Mouse (Mus musculus) cortical plate, adult 2 months (tissue): ENCODE data around the gene Mamdc2. TPM values are rescaled to one million over a fixed set of nuclear protein-coding genes. Genes with fewer than 3 reads are reported as not detected.
"Not testable (repeated sequence)": the region's sequence is repeated elsewhere in the genome, so short reads cannot be mapped to it uniquely, and the experiment has no call there.

Source experiments
- H3K27ac ChIP-seq: fragments of 200-500 bp; 2 replicates; pipeline ENCODE4 v1.5.1; 2012; ENCODE audit warnings: low read length, control low read depth, inconsistent platforms; ENCODE audit not compliant: insufficient read depth
- H3K4me1 ChIP-seq: fragments of 200-500 bp; 2 replicates; pipeline ENCODE4 v1.6.1; 2011; ENCODE audit warnings: low read length; ENCODE audit not compliant: control insufficient read depth, insufficient read depth
- H3K4me3 ChIP-seq: fragments of 200-500 bp; 2 replicates; pipeline ENCODE4 v1.5.1; 2011; ENCODE audit warnings: mild to moderate bottlenecking, low read length, control low read depth; ENCODE audit not compliant: insufficient read depth
- CTCF ChIP-seq: fragments of 200-500 bp; IDR thresholded peaks from 2 replicates; pipeline ENCODE4 v1.5.1; 2011; ENCODE audit warnings: mild to moderate bottlenecking, control low read depth, low read length; ENCODE audit not compliant: insufficient read depth; ENCODE audit errors: extremely low read depth
- POLR2A ChIP-seq: fragments of 200-500 bp; IDR thresholded peaks from 2 replicates; pipeline ENCODE4 v1.6.1; 2011; ENCODE audit warnings: mild to moderate bottlenecking, low read length, control low read depth; ENCODE audit not compliant: insufficient read depth; ENCODE audit errors: extremely low read depth
- polyA plus RNA-seq: library from polyadenylated mRNA; depleted of rRNA; stranded (reverse); fragments of >200 nt; gene quantifications from 2 replicates; pipeline ENCODE4 v1.2.3, GENCODE M21; 2012; rRNA removed

The Mamdc2 gene
- polyA plus RNA-seq: 0.89 and 0.92 TPM in 2 replicates

- Histone ChIP-seq H3K27ac (no peak within 1 kb of the TSS), H3K4me1 (no peaks in the 10 kb centered on the region), H3K4me3 (peak within 1 kb of the TSS; percentile 22)
- TF ChIP-seq CTCF: no peak
- TF ChIP-seq POLR2A: no peak
These were observed at the start of gene Mamdc2 for GRCm38 (mm10) chr19:23447988-23448497. Mamdc2 (minus strand) TSS chr19:23448442.

DNA sequence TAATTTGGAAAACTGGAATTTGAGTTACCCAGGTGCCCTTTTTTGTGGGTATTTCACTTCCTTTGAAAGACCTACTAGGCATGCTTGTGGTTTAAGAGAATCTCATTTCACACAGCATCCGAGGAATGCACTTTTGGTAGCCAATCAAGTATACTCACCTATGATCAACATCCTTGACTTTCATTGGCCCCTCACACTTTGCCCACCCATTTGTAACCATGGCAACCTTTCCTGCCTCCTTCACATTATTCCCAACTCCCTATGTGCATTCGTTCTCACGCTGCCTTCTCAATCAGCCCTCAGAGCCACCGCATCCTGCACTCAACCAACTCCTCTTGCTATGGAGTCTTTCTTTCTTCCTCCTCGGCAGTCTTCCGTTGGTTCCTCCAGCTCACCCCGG lies 49.8 kb upstream of the Mamdc2 start:
- no peak overlapping the region for H3K4me3 ChIP-seq
- TF ChIP-seq CTCF (no peak), POLR2A (no peak)
- no peak overlapping the region for H3K27ac ChIP-seq
- H3K4me1 ChIP-seq: no peaks in the 10 kb centered on the region

DNA sequence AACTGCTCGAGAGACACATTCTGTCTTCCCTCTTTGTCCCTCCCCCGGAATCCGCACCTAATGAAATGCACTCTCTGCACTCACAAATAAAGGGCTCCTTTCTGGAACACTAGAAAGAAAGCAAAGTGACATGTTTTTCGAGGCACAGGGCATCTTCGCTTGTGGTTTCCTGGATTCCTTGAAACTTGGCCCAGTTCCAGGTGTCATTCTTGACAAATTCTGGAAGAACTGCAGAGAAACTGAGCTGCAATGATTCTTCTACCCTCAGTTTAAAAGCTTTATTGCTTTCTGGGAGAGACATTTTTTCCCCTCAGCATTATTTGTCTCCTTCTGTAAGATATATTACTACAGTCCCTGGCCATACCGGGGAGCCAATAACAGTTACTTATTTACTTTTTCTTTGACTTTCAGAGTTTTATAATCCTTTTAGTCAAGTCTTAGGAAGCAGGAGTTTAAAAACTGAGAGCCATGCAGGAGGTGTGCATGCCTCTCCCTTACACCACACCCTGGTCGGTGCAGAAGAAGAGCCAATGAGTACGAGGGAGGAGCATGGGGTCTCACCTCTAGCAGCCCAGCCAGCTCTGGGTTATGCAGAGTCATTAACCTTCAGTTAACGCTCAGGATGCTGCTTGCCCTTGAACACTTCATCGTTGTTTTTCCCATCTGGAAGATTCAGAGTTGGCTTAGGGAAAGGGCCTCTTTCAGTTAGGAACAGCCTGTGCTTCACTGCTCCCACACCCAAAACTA lies 49.1 kb upstream of the Mamdc2 start:
- Histone ChIP-seq H3K4me1 (no peaks in the 10 kb centered on the region), H3K27ac (no peak overlapping the region), H3K4me3 (no peak overlapping the region)
- TF ChIP-seq CTCF (no peak), POLR2A (no peak)

- TF ChIP-seq CTCF: no peak
- TF ChIP-seq POLR2A: no peak
- Histone ChIP-seq H3K27ac (no peak overlapping the region), H3K4me1 (no peaks in the 10 kb centered on the region), H3K4me3 (no peak overlapping the region)
These were observed 48.3 kb upstream of the Mamdc2 start for GRCm38 (mm10) chr19:23496536-23496935.

DNA sequence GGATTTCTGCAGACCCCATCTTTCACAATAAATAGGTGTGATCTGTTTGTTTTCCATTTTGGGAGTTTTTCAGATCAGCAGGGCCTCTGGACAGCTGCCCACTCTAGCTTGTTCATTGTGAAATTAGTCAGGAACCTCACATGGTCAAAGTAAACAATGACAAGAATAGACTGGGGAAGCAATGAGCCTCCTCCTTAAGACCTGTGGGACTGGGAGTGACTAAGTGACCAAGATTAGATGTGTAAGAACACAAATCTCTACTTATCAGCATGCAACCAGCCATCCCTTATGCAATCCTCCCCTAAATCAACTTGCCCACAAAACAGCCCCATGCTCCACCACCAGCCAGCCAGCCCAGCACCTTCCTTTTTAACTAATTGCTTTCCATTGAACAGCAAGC lies 44.4 kb upstream of the Mamdc2 start:
- no peak overlapping the region for H3K4me3 ChIP-seq
- no peak for TF ChIP-seq POLR2A
- no peak for TF ChIP-seq CTCF
- no peaks in the 10 kb centered on the region for H3K4me1 ChIP-seq
- no peak overlapping the region for H3K27ac ChIP-seq

DNA sequence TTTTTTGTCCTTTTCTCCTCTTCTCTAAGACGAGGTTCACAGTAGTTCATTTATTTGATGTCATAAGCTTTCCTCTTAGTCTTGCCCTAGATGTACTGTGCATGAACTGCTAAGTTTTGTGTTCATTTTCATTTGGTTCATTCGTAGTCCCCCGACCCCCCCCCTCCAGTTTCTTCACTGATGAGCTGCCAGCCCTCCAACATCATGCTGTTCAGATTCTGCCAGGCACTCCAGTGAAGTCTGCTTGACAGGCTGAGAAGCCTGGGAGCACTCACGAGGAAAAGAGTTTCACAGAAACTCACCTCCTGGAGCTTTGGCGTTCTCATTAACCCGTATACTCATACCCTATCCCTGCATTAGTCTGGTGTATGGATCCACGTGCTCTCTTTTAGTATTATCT lies 42.5 kb upstream of the Mamdc2 start:
- not testable (repeated sequence) for H3K4me3 ChIP-seq, H3K4me1 ChIP-seq, H3K27ac ChIP-seq

- TF ChIP-seq CTCF (no peak), POLR2A (no peak)
- Histone ChIP-seq H3K27ac (no peak overlapping the region), H3K4me1 (no peaks in the 10 kb centered on the region), H3K4me3 (no peak overlapping the region)
These were observed 41.5 kb upstream of the Mamdc2 start for GRCm38 (mm10) chr19:23489780-23490179.

DNA sequence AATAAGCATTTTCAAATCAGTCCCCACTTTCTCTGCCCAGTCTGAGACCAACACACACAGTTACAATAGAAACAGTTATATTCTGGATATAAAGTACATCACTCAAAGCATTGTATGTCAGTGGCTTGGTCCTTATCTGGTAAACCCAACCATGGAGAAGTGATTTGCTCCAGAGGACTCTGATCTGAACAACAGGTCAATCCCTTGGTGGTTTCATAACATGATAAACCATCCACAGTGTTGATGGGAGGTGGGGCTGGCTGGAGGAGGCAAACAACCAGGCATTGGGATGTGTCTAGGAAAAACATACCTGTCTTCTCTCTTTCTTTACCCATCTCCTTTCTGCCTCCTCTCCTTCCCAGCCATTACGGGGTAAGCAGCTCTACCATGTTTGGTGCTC lies 39.2 kb upstream of the Mamdc2 start:
- H3K27ac ChIP-seq: no peak overlapping the region
- no peak overlapping the region for H3K4me3 ChIP-seq
- H3K4me1 ChIP-seq: no peaks in the 10 kb centered on the region
- TF ChIP-seq CTCF: no peak

DNA sequence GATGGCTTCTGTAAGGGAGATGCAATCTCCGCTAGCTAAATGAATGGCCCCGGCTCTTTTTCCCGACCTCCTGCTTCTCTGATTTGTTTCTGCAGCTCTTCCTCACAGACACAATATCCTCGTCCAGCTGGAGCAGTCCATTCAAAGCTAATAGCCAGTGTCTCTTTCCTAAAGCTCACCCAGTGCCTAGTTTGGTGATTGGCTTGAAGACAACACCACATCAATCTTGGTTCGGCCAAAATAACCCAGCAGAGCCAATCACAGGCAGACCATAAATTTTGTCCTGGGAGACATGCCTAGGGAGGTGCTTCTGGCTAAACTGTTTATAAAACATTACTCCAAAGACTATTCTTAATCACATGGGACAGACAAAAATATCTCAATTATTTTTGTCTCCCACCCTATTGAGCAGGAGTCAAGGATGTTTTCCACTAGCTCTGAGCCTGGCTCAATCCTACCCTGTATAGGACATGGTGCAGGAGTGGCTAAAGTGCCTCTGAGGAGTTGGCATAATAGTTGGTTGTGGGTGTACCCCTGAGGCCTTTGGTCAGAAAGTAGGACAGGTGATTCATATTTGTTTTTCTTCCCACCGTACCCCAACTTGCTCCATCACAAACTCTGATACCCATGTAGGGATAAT lies 38.5 kb upstream of the Mamdc2 start:
- Histone ChIP-seq H3K4me1 (no peaks in the 10 kb centered on the region), H3K4me3 (no peak overlapping the region), H3K27ac (no peak overlapping the region)
- no peak for TF ChIP-seq CTCF
- TF ChIP-seq POLR2A: no peak

GRCm38 (mm10) chr19:23485940-23486600 lies 37.8 kb upstream of the Mamdc2 start:
- Histone ChIP-seq H3K4me3 (no peak overlapping the region), H3K4me1 (no peaks in the 10 kb centered on the region), H3K27ac (no peak overlapping the region)
- TF ChIP-seq CTCF (no peak), POLR2A (no peak)

DNA sequence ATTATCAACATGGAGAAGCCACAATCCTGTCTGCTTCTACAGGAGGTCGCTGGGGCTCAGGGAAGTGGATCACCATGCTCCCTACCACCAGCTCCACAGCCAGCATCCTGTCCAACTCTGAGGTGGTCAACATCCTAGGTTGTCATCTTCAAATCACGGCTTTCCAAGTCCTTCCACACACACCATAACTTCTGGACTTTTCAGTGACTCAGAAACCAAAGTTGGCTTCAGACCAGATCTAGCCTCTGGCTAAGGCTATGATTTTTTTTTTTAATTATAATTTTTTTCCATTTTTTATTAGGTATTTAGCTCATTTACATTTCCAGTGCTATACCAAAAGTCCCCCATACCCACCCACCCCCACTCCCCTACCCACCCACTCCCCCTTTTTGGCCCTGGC lies 34.3 kb upstream of the Mamdc2 start:
- not testable (repeated sequence) for H3K4me1 ChIP-seq, H3K27ac ChIP-seq, H3K4me3 ChIP-seq
